Mouse (Mus musculus): ENCODE measurements around the gene Gm2888. TPM values are rescaled to one million over a fixed set of nuclear protein-coding genes. Genes with fewer than 3 reads are reported as not detected.
"Not testable (repeated sequence)": the region's sequence is repeated elsewhere in the genome, so short reads cannot be mapped to it uniquely, and the experiment has no call there.

Gene Gm2888
- polyA plus RNA-seq (2017; shearing (Covaris generic)): not detected

- ATAC-seq: not testable (repeated sequence)
Measured at GRCm38 (mm10) chr14:3029702-3030101, at the start of gene Gm2888. TSS of gene Gm2888 (plus strand) at chr14:3030002.

GRCm38 (mm10) chr14:3048727-3049512 lies 19.1 kb downstream of the Gm2888 start, which contains the start of gene Gm2897:
TSS of gene Gm2897 (plus strand) at chr14:3049285.
- not testable (repeated sequence) for ATAC-seq

DNA sequence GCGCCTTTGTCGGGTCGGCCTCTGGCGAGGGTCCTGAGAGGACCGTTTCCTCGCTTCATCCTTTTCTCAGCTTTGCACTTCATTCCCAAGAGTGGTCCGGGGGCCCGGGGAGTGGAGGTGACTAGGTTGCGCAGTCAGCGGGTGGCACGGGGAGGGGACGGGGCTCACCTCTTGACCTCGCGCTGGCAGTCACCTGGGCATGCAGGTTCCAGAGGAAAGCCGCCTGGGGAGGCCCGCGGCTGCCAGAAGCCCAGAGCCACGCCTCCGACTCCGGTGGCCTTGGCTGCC lies 19.7 kb downstream of the Gm2888 start:
- ATAC-seq: not testable (repeated sequence)

DNA sequence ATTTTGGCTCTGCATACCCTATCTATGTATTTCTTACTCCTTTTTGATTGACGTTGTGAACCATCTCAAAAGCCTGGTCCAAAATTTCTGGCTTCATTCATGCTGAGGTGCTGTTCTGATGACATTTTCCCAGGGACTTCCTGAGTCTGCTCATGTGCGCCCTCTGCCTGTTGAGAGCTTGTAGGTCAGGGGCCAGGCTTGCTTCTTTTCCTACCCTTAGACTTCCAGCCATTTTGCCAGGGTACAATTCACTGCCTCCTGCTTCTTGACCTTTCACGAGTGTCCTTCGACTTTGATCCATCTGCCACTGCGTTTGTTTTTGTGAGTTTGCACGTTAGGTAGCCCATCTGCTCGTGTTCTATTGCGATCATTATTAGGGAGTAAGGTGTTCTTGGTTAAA lies 20.3 kb downstream of the Gm2888 start:
- ATAC-seq: not testable (repeated sequence)

Other genes starting within 250 kb of the Gm2888 start
- gene Gm2897, start 19.3 kb downstream of the Gm2888 start, polyA plus RNA-seq (2017; shearing (Covaris generic)): 1 to 10 TPM; 4.1 to 5.2 TPM
- gene Gm10340, start 104.0 kb downstream of the Gm2888 start, polyA plus RNA-seq (2017; shearing (Covaris generic)): not detected
- not detected for gene Gm5795, start 158.3 kb downstream of the Gm2888 start, polyA plus RNA-seq (2017; shearing (Covaris generic))
- 10 to 100 TPM; 22.2 to 26.5 TPM for gene D830030K20Rik, start 178.5 kb downstream of the Gm2888 start, polyA plus RNA-seq (2017; shearing (Covaris generic))